8 mouse cellular contexts compared by ENCODE assay signal in genomic region chr14:27230262-27231022, GRCm38 (mm10).
DNase-seq lines count a peak whose midpoint lies in the region; ATAC-seq and TF ChIP-seq lines count a peak whose summit lies in the region.

No protein-coding gene starts in this region.

- WGBS in intestine, postnatal 0 days, result 22% methylated on average over 18 of the region's 18 CpGs
- WGBS in lung, embryonic 15.5 days, result 17% methylated on average over 18 of the region's 18 CpGs
- WGBS in stomach, embryonic 15.5 days, result 24% methylated on average over 18 of the region's 18 CpGs

- intact Hi-C loops in left cerebral cortex, postnatal 25 days (cut with DNase I), result no loop called here

- no peaks in the 10 kb centered on the region for H3K9me3 ChIP-seq in intestine, postnatal 0 days (ENCODE audit: control insufficient read depth)
- no peaks in the 10 kb centered on the region for H3K9me3 ChIP-seq in lung, embryonic 15.5 days
- H3K9me3 ChIP-seq in stomach, embryonic 15.5 days, result no peaks in the 10 kb centered on the region

- peak; percentile 48 for ATAC-seq in granulocyte monocyte progenitor cell, adult 5-6 weeks (replicated peaks; ENCODE audit: poor library complexity, severe bottlenecking)
- peak; percentile 50 for ATAC-seq in intestine, postnatal 0 days
- peak; percentile 58 for ATAC-seq in lung, embryonic 15.5 days (ENCODE audit: borderline replicate concordance, extremely low read depth, low FRiP score, low TSS enrichment)
- peak; percentile 47 for ATAC-seq in stomach, embryonic 15.5 days (ENCODE audit: insufficient read depth, low FRiP score, low read depth)

- DNase-seq in ovary, postnatal 10 days (ENCODE audit: low spot score), result peak; percentile 24
- no peak for DNase-seq in ovary, postnatal 36 days (ENCODE audit: low spot score)
- no peak for DNase-seq in left cerebral cortex, postnatal 25 days (ENCODE audit: low spot score in 2 of 2)
- no peak for DNase-seq in right cerebral cortex, postnatal 10 days (ENCODE audit: low spot score in 2 of 2)

- H3K4me1 ChIP-seq in intestine, postnatal 0 days (replicated peaks; ENCODE audit: control insufficient read depth, insufficient read depth, low read length), result peaks cover 21% of the 10 kb centered on the region
- H3K4me1 ChIP-seq in lung, embryonic 15.5 days, result peaks cover 14% of the 10 kb centered on the region
- H3K4me1 ChIP-seq in stomach, embryonic 15.5 days, result peaks cover 22% of the 10 kb centered on the region

- H3K9ac ChIP-seq in intestine, postnatal 0 days (ENCODE audit: low read depth, low read length), result no peak overlapping the region; the same call in 1 of the 2 replicates
- H3K9ac ChIP-seq in lung, embryonic 15.5 days, result no peak overlapping the region
- H3K9ac ChIP-seq in stomach, embryonic 15.5 days, result no peak overlapping the region

- TF ChIP-seq CTCF in intestine, postnatal 0 days (IDR thresholded peaks at IDR 0.05; ENCODE audit: low read depth), result no peak

- no peak overlapping the region for H3K4me3 ChIP-seq in intestine, postnatal 0 days (ENCODE audit: low read depth, low read length)
- H3K4me3 ChIP-seq in lung, embryonic 15.5 days, result no peak overlapping the region
- H3K4me3 ChIP-seq in stomach, embryonic 15.5 days (replicated peaks), result no peak overlapping the region

- H3K36me3 ChIP-seq in intestine, postnatal 0 days (ENCODE audit: control insufficient read depth, insufficient read depth), result no peaks in the 10 kb centered on the region
- no peaks in the 10 kb centered on the region for H3K36me3 ChIP-seq in lung, embryonic 15.5 days
- no peaks in the 10 kb centered on the region for H3K36me3 ChIP-seq in stomach, embryonic 15.5 days

- H3K27me3 ChIP-seq in intestine, postnatal 0 days (replicated peaks; ENCODE audit: control insufficient read depth, insufficient read depth, low read length), result no peaks in the 10 kb centered on the region
- H3K27me3 ChIP-seq in lung, embryonic 15.5 days, result no peaks in the 10 kb centered on the region
- H3K27me3 ChIP-seq in stomach, embryonic 15.5 days (replicated peaks), result no peaks in the 10 kb centered on the region

- H3K27ac ChIP-seq in intestine, postnatal 0 days (ENCODE audit: low read depth, low read length), result peak overlapping the region; percentile 29
- peak overlapping the region; percentile 58 for H3K27ac ChIP-seq in lung, embryonic 15.5 days
- H3K27ac ChIP-seq in stomach, embryonic 15.5 days, result peak overlapping the region; percentile 78

- H3K4me2 ChIP-seq in intestine, postnatal 0 days (replicated peaks; ENCODE audit: low read depth), result peak overlapping the region; percentile 47
- H3K4me2 ChIP-seq in lung, embryonic 15.5 days, result peak overlapping the region; percentile 7; the same call in 1 of the 2 replicates
- peak overlapping the region; percentile 21 for H3K4me2 ChIP-seq in stomach, embryonic 15.5 days
